Mouse (Mus musculus) stomach, embryonic 14.5 days (tissue): ENCODE results near the gene Calhm2. TPM values are rescaled to one million over a fixed set of nuclear protein-coding genes. Genes with fewer than 3 reads are reported as not detected.

ENCODE experiments used
- ATAC-seq: fragments of 200-750 bp; cut with Nextera tagmentation; 2 replicates; pipeline ENCODE4 v1.8.0; 2017; ENCODE audit warnings: low read depth, moderate TSS enrichment; ENCODE audit not compliant: insufficient number of reproducible peaks, insufficient read depth, low FRiP score
- H3K27ac ChIP-seq: fragments of 300-500 bp; sonication (generic); 2 replicates; pipeline ENCODE4 v1.5.1; 2014; ENCODE audit warnings: mild to moderate bottlenecking, low read length, moderate library complexity, mixed read lengths
- H3K27me3 ChIP-seq: fragments of 300-500 bp; sonication (generic); 2 replicates; pipeline ENCODE4 v1.6.1; 2014; ENCODE audit warnings: low read length, control low read depth, mixed read lengths; ENCODE audit not compliant: control insufficient read depth, insufficient read depth
- H3K36me3 ChIP-seq: fragments of 300-500 bp; sonication (generic); 2 replicates; pipeline ENCODE4 v1.6.1; 2014; ENCODE audit warnings: mild to moderate bottlenecking, control low read depth, low read length, moderate library complexity, mixed read lengths; ENCODE audit not compliant: control insufficient read depth, insufficient read depth
- H3K4me1 ChIP-seq: fragments of 300-500 bp; sonication (generic); 2 replicates; pipeline ENCODE4 v1.6.1; 2014; ENCODE audit warnings: low read length, control low read depth, mixed read lengths; ENCODE audit not compliant: control insufficient read depth, insufficient read depth
- H3K4me2 ChIP-seq: fragments of 300-500 bp; sonication (generic); replicated peaks from 2 replicates; pipeline ENCODE4 v1.6.1; 2014; ENCODE audit warnings: low read depth, low read length, control low read depth
- H3K4me3 ChIP-seq: fragments of 300-500 bp; sonication (generic); 2 replicates; pipeline ENCODE4 v1.5.1; 2014; ENCODE audit warnings: low read depth, low read length, control low read depth
- H3K9ac ChIP-seq: fragments of 300-500 bp; sonication (generic); replicated peaks from 2 replicates; pipeline ENCODE4 v1.6.1; 2014; ENCODE audit warnings: low read depth, mild to moderate bottlenecking, control low read depth, low read length, moderate library complexity, mixed read lengths
- H3K9me3 ChIP-seq: fragments of 300-500 bp; sonication (generic); 2 replicates; pipeline ENCODE4 v1.6.1; 2016; ENCODE audit warnings: low read depth, low read length, control low read depth; ENCODE audit not compliant: control insufficient read depth
- WGBS: fragments of 180-500 bp; shearing (Covaris S2); extraction: QIAGEN DNeasy Blood & Tissue Kit; methylation state at CpG from one replicate; pipeline ENCODE4 v1.1.7; 2014; 5-methylcytosine and 5-hydroxymethylcytosine counted together
- polyA plus RNA-seq: library from polyadenylated mRNA; unstranded; fragments of >200 nt; fragmentation: Nextera tagmentation; extraction: Ambion mirVana; gene quantifications from 2 replicates; pipeline ENCODE4 v1.2.1, GENCODE M21; 2014

Calhm2 gene
- polyA plus RNA-seq, 1 experiment from 2014 or later, result 2.3 TPM

- Histone ChIP-seq H3K4me3 (no peak overlapping the region), H3K36me3 (no peaks in the 10 kb centered on the region), H3K4me2 (no peak overlapping the region), H3K9ac (no peak overlapping the region), H3K9me3 (no peaks in the 10 kb centered on the region), H3K27me3 (no peaks in the 10 kb centered on the region), H3K4me1 (0 out of 2 replicates have a peak, but pooled peaks cover 3% of the 10 kb centered on the region), H3K27ac (no peak overlapping the region)
- ATAC-seq, result no peak
- WGBS, result 92% methylated on average over 6 of the region's 6 CpGs
Measured at GRCm38 (mm10) chr19:47163176-47163744, 25.2 kb upstream of the Calhm2 start.

- H3K9me3 ChIP-seq, result no peaks in the 10 kb centered on the region
- no peak for ATAC-seq
- H3K4me3 ChIP-seq, result no peak overlapping the region
- H3K36me3 ChIP-seq, result no peaks in the 10 kb centered on the region
- 65% methylated on average over 4 of the region's 4 CpGs for WGBS
- no peaks in the 10 kb centered on the region for H3K27me3 ChIP-seq
- no peak overlapping the region for H3K27ac ChIP-seq
- H3K4me2 ChIP-seq, result no peak overlapping the region
- H3K9ac ChIP-seq, result no peak overlapping the region
- H3K4me1 ChIP-seq, result no peaks in the 10 kb centered on the region
Measured at GRCm38 (mm10) chr19:47161669-47162068, 23.6 kb upstream of the Calhm2 start.

GRCm38 (mm10) chr19:47157664-47158063, 19.6 kb upstream of the Calhm2 start, which contains the start of gene Calhm3:
Gene Calhm3 (minus strand): TSS chr19:47157764.
- Histone ChIP-seq H3K36me3 (no peaks in the 10 kb centered on the region), H3K9ac (no peak within 1 kb of the TSS), H3K4me3 (no peak within 1 kb of the TSS), H3K4me2 (no peak within 1 kb of the TSS), H3K4me1 (no peaks in the 10 kb centered on the region), H3K27ac (no peak within 1 kb of the TSS), H3K27me3 (no peaks in the 10 kb centered on the region), H3K9me3 (no peaks in the 10 kb centered on the region)
- 83% methylated on average over 11 of the region's 11 CpGs for WGBS
- no peak for ATAC-seq

GRCm38 (mm10) chr19:47153767-47154166, 15.7 kb upstream of the Calhm2 start:
- H3K27ac ChIP-seq, result no peak overlapping the region
- H3K4me3 ChIP-seq, result no peak overlapping the region
- H3K4me2 ChIP-seq, result no peak overlapping the region
- no peaks in the 10 kb centered on the region for H3K9me3 ChIP-seq
- H3K36me3 ChIP-seq, result no peaks in the 10 kb centered on the region
- no peak overlapping the region for H3K9ac ChIP-seq
- WGBS, result 91% methylated on average over 7 of the region's 7 CpGs
- no peaks in the 10 kb centered on the region for H3K4me1 ChIP-seq
- no peak for ATAC-seq
- H3K27me3 ChIP-seq, result no peaks in the 10 kb centered on the region

GRCm38 (mm10) chr19:47152062-47152369, 13.9 kb upstream of the Calhm2 start:
- no peak for ATAC-seq
- Histone ChIP-seq H3K9ac (no peak overlapping the region), H3K27me3 (no peaks in the 10 kb centered on the region), H3K9me3 (no peaks in the 10 kb centered on the region), H3K4me1 (no peaks in the 10 kb centered on the region), H3K36me3 (no peaks in the 10 kb centered on the region), H3K4me2 (peak overlapping the region; percentile 46), H3K27ac (no peak overlapping the region), H3K4me3 (0 out of 2 replicates have a peak overlapping the region, but pooled peaks have one; percentile 23)
- WGBS, result 66% methylated on average over 12 of the region's 12 CpGs

- Histone ChIP-seq H3K36me3 (no peaks in the 10 kb centered on the region), H3K27me3 (no peaks in the 10 kb centered on the region), H3K4me3 (0 out of 2 replicates have a peak overlapping the region, but pooled peaks have one; percentile 23), H3K9me3 (no peaks in the 10 kb centered on the region), H3K4me2 (peak overlapping the region; percentile 46), H3K4me1 (no peaks in the 10 kb centered on the region), H3K9ac (no peak overlapping the region), H3K27ac (no peak overlapping the region)
- ATAC-seq, result no peak
- 28% methylated on average over 32 of the region's 32 CpGs for whole genome bisulfite sequencing
Measured at GRCm38 (mm10) chr19:47151332-47152061, 13.4 kb upstream of the Calhm2 start.

GRCm38 (mm10) chr19:47149854-47150253, 11.8 kb upstream of the Calhm2 start:
- Histone ChIP-seq H3K36me3 (no peaks in the 10 kb centered on the region), H3K4me2 (no peak overlapping the region), H3K27ac (no peak overlapping the region), H3K4me1 (no peaks in the 10 kb centered on the region), H3K9me3 (no peaks in the 10 kb centered on the region), H3K27me3 (no peaks in the 10 kb centered on the region), H3K9ac (no peak overlapping the region), H3K4me3 (no peak overlapping the region)
- no peak for ATAC-seq
- 39% methylated on average over 4 of the region's 4 CpGs for WGBS

GRCm38 (mm10) chr19:47148267-47148847, 10.3 kb upstream of the Calhm2 start:
- H3K4me1 ChIP-seq, result no peaks in the 10 kb centered on the region
- H3K27ac ChIP-seq, result no peak overlapping the region
- no peaks in the 10 kb centered on the region for H3K9me3 ChIP-seq
- H3K27me3 ChIP-seq, result no peaks in the 10 kb centered on the region
- WGBS, result 69% methylated on average over 5 of the region's 5 CpGs
- no peaks in the 10 kb centered on the region for H3K36me3 ChIP-seq
- H3K4me2 ChIP-seq, result no peak overlapping the region
- H3K4me3 ChIP-seq, result no peak overlapping the region
- no peak for ATAC-seq
- no peak overlapping the region for H3K9ac ChIP-seq
